Mouse (Mus musculus): Measurements from ENCODE around the gene Barhl1.

Barhl1 gene

DNA sequence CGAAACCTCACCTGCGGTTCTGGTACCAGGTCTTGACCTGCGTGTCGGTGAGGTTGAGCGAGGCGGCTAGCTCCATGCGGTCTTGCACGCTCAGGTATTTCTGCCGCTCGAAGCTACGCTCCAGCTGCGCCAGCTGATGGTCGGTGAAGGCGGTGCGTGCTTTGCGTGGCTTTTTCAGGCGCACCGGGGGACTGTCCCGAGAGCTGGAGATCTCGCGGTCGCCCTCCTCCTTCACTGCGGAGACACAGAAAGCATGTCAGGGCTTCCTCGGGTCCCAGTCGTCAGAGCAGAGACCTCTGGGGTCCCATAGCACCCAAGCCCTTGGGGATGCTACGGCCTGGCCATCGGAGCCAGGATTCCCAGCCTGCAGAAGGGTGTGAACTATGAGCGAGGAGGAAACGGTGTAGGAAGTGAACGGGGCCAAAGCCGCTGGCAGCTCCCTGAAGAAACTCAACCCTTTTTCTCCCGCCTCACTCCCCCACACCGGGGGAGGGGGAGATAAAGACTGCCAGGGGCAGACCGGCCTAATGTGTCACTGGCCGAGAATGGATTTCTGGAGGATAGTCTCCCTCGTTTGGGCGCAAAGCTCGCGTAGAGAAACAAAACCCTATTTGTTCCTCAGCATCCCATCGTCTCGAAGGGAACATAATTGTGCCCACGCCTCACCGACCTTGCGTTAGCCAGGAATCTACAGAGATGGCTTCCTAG, 5.0 kb downstream of the Barhl1 start:
- DNase-seq (ENCODE audit: low spot score in 2 of 2), result no peak

DNA sequence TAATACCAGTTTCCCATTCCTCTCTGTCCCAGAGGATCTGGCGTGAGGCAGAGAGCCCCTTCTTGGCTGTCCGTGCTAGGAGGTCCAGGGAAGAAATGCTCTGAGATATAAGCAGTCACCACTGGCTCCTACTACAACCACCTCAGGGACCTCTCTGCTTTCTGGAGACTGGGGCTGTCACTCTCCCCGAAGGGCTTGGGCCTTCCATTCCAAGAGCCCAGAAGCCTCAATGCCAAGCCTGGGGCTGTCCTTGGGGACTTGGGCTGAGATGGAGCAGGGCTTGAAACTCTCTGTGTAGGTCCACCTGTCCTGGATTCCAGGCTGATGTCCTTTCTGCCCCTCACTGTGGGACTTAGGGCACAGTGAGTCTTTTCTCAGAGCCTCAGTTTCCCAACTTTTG, 5.6 kb downstream of the Barhl1 start:
- DNase-seq (ENCODE audit: low spot score in 2 of 2), result no peak

DNA sequence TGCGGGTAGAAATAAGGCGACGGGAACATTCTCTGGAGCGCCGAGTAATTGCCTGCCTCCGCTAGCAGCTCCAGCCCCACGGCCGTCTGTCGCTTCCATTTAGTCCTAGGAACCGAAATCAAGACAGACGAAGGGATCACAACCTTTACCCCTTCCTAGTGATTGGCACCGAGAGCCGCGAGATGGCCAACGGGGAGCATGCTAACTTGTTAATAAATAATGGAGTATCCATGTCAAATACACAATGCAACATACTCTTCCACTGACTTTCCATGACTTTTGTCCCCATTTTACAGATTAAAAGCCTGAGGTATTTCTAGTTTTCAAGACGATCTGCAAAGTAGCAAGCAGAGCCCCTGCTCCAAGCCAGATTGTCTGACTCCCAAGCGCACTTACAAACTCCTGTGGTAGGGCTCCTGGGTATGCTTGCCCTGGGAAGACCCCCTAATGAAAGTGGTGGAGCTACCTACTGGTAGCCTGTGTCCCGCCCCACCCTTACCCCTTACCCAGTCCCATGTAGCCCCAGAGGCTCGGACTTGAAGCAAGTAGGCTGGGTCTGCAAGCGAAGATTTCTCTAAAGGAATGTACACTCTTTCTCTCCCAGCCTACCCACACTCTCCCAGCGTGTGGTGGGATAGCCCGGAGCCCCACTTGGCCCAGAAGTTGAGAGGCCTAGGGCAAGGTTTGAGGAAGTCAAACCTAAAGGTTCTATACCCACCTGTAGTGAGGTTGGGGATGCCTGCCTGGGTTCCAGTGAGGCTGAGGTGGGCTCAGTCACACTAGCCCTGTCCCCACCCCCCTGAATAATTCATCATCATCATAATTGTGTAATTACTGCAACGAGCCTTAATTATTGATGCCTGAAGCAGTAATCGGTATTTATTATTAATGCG, 6.4 kb downstream of the Barhl1 start:
- DNase-seq (ENCODE audit: low spot score in 2 of 2), result no peak

DNA sequence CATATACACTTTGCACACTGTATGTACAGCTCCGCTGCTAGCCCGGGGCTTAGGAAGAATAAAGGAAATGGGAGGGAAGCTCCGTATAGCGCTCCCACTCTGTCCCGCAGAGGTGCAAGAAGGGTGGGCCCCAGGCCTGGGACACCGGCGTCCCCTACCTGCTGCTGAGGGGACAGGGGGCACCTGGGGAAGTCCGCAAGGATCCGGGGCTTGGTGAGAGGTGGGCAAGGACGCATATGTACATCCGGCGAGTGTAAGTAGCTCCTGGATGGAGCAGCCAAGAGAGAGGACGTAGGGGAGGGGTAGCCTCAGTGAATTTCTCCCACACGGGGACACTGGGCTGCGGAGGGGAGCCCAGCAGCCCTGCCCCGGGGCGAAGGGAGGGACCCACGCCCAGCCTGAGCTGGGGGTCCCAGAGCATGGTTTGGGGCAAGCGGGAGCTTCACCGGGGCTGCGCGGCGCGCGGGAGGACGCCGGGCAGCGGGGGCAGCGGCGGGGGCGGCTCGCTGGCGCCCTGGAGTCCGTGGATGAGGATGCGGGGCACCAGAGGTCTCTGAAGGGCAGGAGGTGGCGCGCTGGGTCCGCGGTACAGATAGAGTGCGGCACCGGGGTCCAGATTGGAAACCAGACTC, 7.2 kb downstream of the Barhl1 start:
- no peak for DNase-seq (ENCODE audit: low spot score in 2 of 2)

DNA sequence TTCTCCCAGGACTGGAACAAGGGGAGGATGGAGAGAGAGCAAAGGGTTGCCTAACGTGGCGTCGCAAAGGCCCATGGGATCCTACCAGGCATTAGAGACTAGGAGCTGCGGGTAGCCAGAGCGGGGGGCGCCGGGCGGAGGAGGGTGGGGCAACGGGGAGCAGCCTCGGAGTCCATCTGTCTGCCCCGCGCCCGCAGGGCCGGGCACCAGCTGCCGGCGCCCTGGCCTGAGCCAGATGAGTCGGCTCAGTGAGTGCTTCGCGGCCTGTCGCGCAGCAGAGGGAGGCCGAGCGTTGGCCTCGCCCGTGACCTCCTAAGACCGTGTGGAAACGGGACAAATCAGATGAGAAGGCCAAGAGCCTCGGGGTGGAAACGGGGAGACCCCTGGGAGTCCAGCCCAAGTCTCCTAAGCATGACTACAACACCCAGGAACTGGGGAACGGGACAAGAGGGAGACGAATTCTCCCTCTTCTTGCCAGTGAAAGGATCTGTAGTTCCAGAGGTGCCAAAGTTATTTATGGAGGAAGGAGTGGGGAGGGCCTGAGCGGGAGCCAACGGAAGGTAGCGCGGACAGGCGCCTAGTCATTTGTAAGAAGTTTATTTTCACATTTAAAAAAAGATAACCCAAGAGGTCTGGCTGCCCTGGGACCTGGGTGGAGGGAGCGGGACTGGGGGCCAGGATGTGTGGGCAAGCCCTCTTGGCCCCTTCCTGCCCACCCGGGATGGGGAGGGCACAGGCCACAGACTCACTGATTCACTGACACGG, 7.9 kb downstream of the Barhl1 start:
- no peak for DNase-seq (ENCODE audit: low spot score in 2 of 2)

DNA sequence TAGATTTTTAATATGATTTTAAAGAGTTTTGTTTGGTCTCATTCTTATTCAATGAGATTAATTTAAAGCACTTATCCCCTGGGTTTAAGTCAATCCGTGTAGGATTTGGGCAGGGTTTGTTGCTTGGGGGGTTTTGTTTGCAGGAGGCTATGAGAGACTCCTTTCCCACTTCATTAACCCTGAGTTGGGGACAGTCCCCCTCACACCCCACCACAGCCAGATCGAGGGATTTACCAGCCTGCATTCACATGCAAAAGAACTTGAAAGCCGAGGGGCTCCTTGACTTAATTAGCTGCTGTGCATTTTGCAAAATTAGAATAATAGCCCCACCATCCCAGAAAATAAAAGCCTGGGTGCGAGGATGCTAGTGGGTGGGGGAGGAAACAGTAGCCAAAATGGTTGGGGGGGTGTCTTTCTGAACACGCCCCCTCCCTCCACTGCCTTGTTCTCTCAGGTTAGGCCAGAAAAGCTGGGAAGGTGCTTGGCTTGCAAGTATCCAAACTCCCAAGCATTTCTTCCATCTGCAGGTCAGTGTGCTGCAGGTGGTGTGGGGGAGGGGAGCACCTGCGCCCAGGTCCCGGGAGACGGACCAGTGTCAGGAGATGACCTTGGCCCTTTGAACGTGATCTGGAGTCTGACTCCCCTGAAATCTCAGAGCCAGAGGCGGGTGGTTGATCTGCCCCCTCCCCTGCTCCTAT, 8.6 kb downstream of the Barhl1 start:
- DNase-seq (ENCODE audit: low spot score in 2 of 2), result no peak

DNA sequence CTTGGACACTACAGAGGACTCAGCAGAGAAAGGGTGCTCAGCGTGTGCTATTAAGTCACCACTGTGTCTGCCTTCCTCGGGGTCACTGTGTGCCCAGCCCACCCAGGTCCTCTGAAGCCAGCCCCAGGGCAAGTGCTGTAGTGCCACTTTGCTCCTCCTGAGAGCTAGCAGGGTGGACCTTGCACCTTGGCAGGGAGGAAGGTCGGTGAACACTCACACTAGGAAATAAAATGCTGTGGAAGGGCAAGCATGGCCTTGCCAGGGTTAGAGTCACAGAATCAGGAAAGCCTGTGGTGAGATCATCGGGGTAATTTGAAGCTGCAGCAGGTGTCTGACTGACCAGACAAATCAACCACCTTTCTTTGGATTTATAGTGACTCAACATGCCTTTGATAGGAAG, 10.9 kb downstream of the Barhl1 start:
- DNase-seq (ENCODE audit: low spot score in 2 of 2), result no peak

DNA sequence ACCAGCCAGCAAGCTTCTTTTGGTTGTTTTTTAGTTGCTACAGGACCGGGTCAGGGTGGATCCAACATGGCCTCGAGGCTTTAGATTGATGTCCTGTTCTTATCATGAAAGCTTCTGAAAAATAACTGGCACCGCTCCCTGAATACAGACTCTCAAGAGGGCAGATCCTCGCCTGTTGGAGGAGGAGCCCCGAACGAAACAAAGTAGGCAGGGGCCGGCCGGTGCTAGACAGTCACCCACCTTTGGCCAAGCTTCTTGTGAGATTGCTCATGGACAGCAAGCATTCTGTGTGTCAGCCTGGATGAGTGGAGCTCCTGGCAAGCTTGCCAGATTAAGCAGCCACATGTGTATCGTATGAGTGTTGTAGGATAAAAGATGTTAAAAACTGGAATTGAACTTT, 11.7 kb downstream of the Barhl1 start:
- no peak for DNase-seq (ENCODE audit: low spot score in 2 of 2)

DNA sequence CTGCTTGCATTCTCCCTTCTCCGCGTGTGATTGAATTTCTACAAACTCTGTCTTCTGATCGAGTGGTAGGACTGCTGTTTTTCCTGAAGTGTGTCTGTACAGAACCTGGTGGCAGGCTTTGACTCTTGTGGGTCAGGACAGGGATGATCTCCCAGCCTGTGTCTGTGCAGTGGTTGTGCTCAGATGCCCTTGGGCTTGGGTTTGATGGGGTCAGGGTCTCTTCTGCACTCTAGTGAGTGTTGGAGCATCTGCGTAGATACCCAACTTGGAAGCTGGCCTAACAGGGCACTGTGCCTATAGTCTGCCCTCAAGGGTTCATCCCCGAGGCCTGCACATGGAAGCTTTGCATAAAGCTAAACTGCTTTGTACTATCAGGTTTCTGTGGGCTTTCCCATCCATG, 12.6 kb downstream of the Barhl1 start:
- DNase-seq (ENCODE audit: low spot score in 2 of 2), result no peak

DNA sequence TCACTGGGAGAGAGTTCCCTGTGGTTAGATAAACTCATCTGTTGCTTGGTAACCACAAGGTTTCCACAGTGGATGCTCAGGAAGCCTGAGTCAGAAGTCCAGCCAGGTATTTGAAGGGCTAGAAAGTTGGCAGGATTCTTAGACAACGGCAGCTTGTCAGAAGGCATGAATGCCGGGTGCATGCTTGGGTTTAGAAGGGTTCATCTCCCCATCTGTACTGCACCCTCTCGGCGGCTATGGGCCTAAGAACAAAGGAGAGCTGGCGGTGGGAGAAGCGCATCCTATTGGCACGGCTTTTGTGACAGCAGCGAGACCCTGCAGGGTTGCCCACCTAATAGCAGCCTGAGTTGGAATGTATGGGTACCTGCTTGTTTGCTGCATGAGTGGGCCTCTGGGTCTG, 14.2 kb downstream of the Barhl1 start:
- DNase-seq (ENCODE audit: low spot score in 2 of 2), result no peak

DNA sequence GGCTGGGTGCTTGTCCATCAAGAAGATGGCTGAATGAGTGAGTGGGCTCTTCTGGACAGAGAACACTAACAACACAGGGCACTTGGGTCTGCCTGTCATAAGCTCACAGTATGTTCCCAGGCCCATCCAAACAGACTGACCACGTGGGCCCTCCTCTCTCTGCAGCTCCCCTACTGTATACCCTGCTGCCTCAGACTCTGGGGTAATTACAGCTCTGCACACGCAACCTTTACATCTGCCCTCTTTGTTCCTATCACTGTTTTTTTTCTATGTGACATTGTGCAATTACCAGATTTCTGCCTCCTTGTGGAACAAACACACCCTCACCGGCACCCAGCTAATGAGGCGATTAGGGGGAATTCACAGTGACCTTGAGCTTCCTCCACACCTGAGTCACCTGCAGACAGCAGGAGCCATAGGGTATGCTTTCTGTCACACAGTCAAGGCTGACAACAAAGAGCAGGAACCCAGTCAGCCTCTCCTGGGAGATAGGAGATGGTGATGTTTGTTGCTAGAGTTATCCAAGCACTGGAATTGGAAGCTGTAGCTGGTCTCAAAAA, 19.0 kb downstream of the Barhl1 start:
- DNase-seq (ENCODE audit: low spot score in 2 of 2), result no peak

DNA sequence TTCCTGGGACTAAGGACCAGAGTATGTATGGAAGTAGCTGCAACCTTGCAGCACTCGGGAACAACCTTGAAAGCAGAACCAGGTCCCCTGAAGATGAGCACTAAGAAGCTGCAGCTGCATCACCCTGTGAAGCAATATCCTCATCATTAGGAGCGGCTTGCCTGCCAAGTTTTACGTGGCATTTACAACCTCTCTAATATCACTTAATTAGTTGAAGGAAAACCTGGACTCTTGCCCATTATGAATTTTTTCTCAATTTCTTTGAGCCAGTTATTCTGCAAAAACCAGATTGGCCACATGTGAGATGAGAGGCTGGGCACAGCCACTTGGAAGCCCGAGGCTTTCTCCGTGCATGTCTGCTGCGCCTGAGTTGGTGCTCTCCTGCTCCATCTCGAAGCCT, 20.6 kb downstream of the Barhl1 start:
- no peak for DNase-seq (ENCODE audit: low spot score in 2 of 2)

DNA sequence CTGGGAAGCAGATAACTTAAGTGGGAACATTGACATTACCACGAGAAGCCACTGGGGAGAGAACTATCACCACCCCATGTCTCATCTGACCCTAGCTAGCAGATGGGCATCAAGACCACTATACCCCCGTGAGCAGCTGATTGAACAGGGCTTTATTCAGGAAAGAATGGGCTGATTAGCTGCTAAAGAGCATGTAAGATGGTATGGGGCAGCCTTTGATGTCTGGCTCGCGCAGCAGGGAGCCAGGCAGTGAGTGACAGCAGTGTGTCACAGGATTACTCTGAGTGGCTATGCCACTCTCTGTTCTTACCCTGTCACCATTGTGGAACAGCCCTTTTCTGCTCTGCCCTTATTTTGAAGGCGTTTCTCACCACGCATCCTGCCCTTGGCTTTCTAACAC, 22.9 kb downstream of the Barhl1 start:
- no peak for DNase-seq (ENCODE audit: low spot score in 2 of 2)

DNA sequence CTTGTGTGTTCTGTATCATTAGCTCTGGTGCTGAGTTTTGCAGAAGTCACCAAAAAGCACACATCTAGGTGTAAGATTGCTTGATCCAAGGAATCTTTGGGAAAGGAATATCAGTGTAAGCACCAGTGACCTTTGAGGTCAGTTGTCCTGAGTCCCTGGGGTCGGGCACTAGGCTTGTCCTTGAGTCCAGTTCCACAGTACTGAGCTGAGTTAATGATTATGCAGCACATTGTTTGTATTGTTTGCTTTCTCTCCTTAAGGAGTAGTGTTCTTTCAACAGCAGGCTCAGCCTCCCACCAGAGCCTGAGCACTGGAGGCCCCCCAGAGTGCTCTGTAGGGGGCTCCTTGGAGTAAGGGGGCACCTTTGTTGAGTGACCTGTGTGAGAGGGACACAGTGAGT, 23.7 kb downstream of the Barhl1 start:
- DNase-seq (ENCODE audit: low spot score in 2 of 2), result no peak

DNA sequence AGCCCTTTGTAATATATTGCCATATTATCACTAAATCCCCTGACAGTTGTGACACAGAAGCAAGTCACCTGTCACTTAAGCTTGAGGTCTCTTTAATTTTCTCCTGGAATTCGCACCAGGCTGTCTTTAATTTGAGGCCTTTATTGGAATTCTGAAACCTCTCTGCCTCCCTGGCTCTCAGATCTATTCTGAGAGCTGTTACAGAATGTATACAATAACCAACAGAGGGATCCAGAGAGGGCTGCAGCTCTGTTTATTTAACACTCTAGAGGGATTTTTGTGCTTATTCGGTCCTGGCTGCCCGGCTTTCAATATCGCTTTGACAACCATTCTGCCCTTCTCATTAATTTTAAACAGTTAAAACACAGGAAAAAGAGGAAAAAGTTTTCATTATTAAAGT, 31.6 kb downstream of the Barhl1 start:
- DNase-seq (ENCODE audit: low spot score in 2 of 2), result no peak

DNA sequence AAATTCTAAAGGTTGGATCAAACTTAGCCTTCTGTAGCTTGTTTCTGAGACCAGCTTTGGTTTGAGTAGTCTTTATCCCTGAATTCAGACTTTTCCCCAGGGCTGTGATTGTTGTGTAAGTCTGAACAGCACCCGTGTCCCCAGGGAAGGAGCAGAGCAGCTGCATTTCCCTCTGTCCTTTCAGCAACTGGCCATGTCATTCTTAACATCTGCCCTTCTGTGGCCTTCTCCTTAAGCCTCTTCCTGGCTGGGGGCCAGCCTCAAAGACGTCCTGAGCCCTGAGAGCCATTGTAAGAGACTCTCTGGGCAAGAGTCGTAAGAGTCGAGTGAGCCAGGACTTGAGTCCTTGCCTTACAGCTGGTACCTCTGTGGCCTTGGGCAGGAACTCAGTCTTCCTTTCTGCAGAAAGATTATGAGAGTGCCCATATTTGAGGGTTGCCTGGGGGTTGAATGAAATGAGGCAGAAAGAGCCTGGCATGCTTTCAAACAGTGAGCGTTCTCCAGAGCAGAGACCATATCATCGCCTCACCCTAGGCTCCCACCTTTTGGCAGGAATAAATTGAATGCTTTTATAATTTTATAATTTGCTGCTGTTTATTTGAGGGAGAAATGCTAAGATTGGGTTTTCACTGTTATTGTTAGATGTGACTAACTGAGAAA, 33.5 kb downstream of the Barhl1 start:
- DNase-seq (ENCODE audit: low spot score in 2 of 2), result no peak

DNA sequence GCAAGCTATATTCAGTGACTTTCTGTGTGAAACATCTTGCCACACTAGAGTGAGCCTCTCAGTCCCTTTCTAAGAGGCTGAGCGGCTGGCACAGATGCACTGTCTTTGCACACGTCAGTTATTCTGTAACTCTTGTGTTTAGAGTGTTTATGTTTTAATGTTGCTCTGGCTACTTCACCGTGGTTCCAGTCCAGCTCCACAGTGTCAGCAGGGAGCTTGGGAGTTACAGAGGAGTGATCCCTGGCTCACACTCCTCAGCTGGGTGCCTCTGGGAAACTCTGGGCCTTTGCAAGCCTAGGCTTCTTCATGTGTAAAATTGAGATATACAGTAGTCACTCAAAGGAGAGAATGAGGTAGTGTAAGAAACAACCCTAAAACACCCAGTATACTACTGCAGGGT, 34.4 kb downstream of the Barhl1 start:
- DNase-seq (ENCODE audit: low spot score in 2 of 2), result no peak

DNA sequence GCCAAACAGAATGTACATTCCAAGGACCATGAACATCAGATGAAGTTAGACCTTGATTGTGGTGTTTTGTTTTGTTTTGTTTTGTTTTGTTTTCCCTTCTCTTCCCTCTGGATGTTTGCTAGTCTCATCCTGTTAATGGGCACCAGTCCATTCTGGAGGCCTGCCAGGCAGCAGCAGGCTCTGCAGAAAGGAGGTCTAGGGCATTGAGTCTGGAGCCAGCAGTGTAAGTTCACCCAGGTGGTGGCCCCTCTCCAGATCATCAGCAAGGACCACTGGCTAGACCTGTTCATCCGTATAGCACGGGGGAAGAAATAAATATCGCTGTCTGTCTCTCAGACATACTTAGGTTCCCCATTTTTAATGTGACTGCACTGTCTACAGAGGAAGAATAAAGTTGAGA, 35.2 kb downstream of the Barhl1 start:
- DNase-seq (ENCODE audit: low spot score in 2 of 2), result no peak

DNA sequence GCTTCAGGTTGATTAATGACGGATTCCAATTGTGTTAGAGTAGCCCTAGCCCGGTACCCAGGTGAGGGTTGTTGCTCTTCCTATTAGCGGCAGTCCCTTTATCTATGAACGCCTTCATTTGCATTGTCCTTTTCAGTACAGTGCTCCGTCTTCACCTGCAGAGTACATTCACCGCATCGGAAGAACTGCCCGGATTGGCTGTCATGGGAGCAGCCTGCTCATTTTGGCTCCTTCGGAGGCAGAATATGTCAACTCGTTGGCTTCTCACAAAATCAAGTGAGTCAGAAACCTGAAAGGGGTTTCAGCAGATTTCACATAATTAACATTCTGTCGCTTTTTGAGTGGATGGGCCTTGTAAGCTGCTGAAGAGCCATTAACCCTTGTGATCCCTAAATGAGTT, 40.9 kb downstream of the Barhl1 start:
- DNase-seq (ENCODE audit: low spot score in 2 of 2), result no peak

DNA sequence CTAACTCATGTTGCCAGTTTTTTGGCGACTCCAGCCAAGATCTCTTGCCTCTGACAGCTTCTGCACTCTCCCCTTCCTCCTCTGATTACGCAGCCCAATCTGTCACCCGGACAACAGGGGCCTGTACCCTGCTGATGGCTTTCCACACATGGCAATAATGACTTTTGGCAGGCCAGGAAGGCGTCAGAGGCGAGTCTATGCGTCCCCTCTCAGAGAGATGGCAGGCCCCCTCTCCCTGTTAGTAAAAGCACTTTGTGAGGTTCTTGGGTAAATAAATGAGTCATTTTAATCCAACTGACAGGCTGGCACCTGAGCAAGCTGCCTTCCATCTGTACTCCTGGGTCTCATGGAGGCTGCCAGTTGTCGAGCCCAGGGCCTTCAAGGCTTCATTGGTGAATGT, 49.0 kb downstream of the Barhl1 start:
- DNase-seq (ENCODE audit: low spot score in 2 of 2), result no peak

DNA sequence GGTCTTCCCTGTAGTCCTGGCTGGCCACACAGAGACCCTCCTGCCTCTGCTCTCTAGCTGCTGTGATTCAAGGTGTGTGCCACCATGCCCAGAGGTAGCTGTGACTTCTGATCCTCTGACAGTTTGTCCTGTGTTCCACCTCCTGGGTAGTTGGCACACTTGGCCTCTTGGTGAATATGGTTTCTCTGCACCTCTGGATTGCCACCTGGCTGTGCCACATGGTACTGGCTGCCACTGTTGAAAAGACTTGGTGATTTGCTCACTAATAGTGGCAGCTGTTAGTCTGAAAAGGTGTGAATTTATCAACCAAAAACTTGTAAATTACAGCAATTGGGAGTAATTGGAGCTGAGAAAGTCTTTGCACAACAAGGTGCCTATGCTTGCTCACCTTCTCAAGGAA, 52.6 kb downstream of the Barhl1 start:
- DNase-seq (ENCODE audit: low spot score in 2 of 2), result no peak
